Mouse (Mus musculus) T-helper 1 cell (primary cell): ENCODE data around the gene Ssmem1.

ENCODE experiments used
- in situ Hi-C: fragments of 300-600 bp; cut with MboI, MseI; formaldehyde crosslinking; loops from one replicate; pipeline ENCODE4 v1.15.1; 2025; ENCODE audit warnings: high pct_unique_total_duplicates

Gene Ssmem1

GRCm38 (mm10) chr6:30509265-30510239 lies at the start of gene Ssmem1, which contains the start of gene Tmem209:
Ssmem1 (plus strand) TSS chr6:30509849.
Tmem209 (minus strand) TSS chr6:30509783.
- in situ Hi-C loops = no loop called here

DNA sequence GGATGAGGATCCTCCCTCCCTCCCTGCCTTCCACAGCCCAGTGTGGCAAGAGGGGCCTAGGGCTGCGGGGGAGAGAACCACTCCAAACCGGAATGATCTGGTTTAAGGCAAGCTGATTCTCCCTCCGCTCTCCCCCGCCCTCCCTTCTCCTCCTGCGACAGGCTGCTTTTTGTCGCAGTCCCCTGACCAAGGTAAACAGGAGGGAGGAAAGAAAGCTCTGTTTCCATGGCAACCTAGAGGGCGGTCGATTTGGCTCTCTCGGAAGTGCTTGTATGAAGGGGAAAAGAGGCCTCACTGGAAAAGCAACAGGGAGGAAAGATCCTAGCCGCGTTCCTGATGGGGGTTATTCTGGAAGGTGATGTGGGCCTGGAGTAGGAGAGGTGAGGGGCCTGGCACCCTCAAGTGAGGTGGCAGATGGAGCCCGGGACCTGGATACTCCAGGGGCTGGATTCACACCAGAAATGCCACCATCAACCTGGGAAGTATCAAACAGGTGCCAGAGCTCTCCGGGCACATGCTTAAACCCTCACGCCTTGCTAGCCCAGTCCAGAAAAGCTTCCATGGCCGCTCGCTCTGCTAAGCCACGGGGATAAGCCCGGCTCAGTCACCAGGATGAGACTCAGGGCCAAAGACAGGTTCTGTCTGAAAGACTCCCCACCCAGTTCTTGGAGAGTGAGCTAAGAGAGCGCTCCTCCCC lies 48.8 kb upstream of the Ssmem1 start:
- in situ Hi-C loops = no loop called here

DNA sequence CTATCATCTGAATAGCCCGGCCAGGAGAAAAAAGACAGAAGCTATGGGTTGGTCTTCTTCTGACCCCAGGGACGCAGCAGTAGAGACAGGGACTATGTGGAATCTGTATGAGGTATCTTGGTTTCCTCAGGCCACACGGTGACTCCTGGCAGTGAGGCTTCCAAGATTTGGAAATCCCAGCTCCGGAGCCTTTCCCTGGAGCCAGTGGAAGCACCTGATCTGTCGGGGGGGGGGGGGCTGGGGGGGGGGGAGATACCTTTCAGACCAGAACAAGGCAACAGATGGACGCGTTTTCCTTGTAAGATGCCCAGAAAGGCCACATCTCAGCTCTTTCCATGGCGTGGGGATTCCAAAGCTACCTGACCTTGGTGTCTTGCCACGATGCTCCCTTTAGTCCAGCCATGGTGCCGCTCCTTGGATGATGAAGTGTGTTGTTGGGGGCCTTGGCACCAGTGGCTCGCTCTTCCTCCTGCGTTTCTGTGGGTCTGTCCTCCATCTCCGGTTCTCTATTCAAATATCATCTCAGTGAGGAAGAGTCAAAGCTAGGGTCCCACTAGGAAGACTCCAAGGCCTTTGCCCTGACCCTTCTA lies 47.8 kb upstream of the Ssmem1 start:
- in situ Hi-C loops = no loop called here

GRCm38 (mm10) chr6:30462822-30463221 lies 46.8 kb upstream of the Ssmem1 start:
- in situ Hi-C loops = no loop called here

GRCm38 (mm10) chr6:30465586-30465985 lies 44.1 kb upstream of the Ssmem1 start:
- in situ Hi-C loops = no loop called here

- in situ Hi-C loops = no loop called here
These were observed 41.6 kb upstream of the Ssmem1 start for GRCm38 (mm10) chr6:30468058-30468457.

DNA sequence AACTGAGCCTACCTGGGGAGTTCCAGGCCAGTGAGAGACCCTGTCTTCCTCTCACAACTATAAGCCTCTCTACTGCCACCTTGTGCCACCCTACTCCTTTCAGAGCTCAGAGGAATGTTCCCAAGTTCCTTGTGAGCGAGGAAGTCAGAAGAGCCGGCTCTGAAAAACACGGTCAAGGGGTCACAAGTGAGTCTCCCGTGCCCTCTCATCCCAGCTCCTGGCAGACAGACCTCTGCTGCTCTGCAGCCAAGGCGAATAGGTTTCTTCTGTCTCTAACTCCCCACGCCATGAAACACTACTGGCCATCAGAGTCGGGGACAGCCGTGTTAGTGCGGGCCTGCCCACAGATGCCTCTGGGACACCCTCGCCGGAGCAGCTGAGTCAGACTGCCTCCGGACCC lies 41.0 kb upstream of the Ssmem1 start:
- in situ Hi-C loops = no loop called here

DNA sequence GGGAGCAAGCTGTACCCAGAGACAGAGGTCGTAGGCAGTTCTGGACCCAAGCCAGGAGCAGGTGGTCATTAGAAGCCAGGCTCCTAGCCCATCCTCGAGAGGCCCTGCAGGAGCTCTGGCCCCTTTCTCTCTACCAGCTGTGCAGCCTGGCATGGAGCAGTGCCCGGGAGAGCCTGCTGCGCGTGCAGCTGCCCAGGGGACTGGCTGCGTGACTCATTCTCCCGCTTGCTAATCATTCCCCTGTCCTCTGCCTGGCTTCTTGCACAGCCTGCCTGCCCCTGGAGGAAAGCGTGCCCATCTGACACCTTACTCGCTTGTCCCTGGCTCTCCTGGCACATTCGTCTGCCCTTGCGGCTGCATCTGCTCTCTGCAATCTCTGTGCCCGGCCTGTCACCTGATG lies 40.3 kb upstream of the Ssmem1 start:
- in situ Hi-C loops = no loop called here

- in situ Hi-C loops = no loop called here
These were observed 37.9 kb upstream of the Ssmem1 start for GRCm38 (mm10) chr6:30471706-30472105.

- in situ Hi-C loops = no loop called here
These were observed 33.5 kb upstream of the Ssmem1 start for GRCm38 (mm10) chr6:30476025-30476765.

GRCm38 (mm10) chr6:30477210-30477714 lies 32.4 kb upstream of the Ssmem1 start:
- in situ Hi-C loops = no loop called here

GRCm38 (mm10) chr6:30477784-30478183 lies 31.9 kb upstream of the Ssmem1 start:
- in situ Hi-C loops = no loop called here

- in situ Hi-C loops = no loop called here
These were observed 30.2 kb upstream of the Ssmem1 start for GRCm38 (mm10) chr6:30479418-30479817.

DNA sequence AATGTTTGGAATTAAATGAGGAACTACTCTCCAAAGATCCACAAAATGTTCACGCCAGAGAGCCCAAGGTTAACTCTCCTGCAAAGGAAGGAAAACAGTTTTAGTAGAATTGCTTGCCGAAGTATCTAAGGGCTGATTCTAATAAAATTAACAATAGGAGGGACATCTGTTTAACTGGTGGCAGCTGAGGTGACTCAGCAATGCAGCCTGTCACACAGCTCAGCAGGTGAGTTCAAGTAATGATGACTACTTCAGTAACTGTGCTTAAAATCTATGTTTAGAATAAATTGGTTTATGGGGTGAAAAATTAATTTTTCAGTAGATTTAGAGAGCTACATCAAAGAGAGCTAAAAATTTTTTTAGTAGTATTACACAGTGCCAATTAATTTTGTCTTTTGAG lies 26.7 kb upstream of the Ssmem1 start:
- in situ Hi-C loops = no loop called here

GRCm38 (mm10) chr6:30486504-30486903 lies 23.1 kb upstream of the Ssmem1 start:
- in situ Hi-C loops = no loop called here

GRCm38 (mm10) chr6:30499049-30499448 lies 10.6 kb upstream of the Ssmem1 start:
- in situ Hi-C loops = no loop called here

GRCm38 (mm10) chr6:30508824-30509223 lies 825 bp upstream of the Ssmem1 start:
- in situ Hi-C loops = no loop called here

GRCm38 (mm10) chr6:30510291-30510690 lies 642 bp downstream of the Ssmem1 start:
- in situ Hi-C loops = no loop called here

DNA sequence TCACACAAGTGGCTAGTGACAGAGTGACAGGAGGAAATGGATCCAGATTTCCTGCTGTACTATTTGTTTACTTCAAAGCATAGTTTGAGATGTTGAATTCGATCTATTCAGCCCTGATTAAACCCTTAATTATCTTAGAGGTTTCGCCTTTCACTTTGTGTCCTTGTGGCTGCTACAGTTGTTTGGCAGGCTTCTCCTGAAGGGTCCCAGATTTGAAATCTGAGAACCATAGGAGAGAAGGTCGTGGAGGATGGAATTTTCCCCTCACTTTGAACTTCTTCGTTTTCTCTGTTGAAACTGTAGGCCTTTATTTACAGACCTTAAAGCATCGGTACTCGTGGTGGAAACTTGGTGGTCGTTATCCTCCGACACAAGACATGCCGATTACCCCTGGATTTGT lies 4.6 kb downstream of the Ssmem1 start:
- in situ Hi-C loops = no loop called here

DNA sequence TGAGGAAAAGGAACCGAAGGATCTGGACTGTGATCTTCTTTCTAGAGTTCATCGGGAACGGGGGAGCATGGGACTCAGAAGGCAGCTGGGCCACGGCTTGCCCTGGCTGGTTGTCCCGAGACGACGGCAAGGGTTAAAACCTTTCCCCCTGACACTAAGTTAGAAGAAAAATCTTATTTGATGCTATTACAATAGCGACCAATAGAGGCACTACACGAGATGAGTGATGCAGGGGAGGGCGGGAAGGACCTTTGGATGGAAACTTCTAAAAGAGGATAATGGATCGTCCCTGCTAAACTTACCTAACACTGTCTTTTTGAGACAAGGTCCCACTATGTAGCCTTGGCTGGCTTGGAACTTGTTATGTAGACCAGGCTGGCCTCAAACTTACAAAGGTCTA lies 10.8 kb downstream of the Ssmem1 start:
- in situ Hi-C loops = no loop called here
